Mouse (Mus musculus): Measurements from ENCODE around the gene Larp1. TPM values are rescaled to one million over a fixed set of nuclear protein-coding genes. Genes with fewer than 3 reads are reported as not detected.

Gene Larp1
- polyA plus RNA-seq (2015; fragmentation: Nextera tagmentation; extraction: Ambion mirVana) = 14.2 and 14.9 TPM in 2 replicates

- Histone ChIP-seq H3K4me1 (ENCODE audit: control insufficient read depth, low read depth, low read length) (peaks cover 39% of the 10 kb centered on the region), H3K27me3 (ENCODE audit: control insufficient read depth, insufficient read depth, low read depth, low read length) (no peaks in the 10 kb centered on the region), H3K9ac (ENCODE audit: low read depth, low read length) (peak within 1 kb of the TSS; percentile 96), H3K36me3 (ENCODE audit: control insufficient read depth, insufficient read depth) (no peaks in the 10 kb centered on the region), H3K27ac (ENCODE audit: low read length) (peak within 1 kb of the TSS; percentile 93), H3K9me3 (replicated peaks; ENCODE audit: control insufficient read depth, low read length) (no peaks in the 10 kb centered on the region), H3K4me2 (ENCODE audit: low read depth, low read length) (peak within 1 kb of the TSS; percentile 96), H3K4me3 (ENCODE audit: low read depth, low read length) (peak within 1 kb of the TSS; percentile 95)
- under 1% methylated on average over 43 of the region's 84 CpGs for WGBS (ENCODE audit: insufficient replicate concordance)
- peak; percentile 23 for ATAC-seq (ENCODE audit: low read depth)
These were observed at the start of gene Larp1 for GRCm38 (mm10) chr11:58009051-58009515. Gene Larp1, plus strand, starts transcription at chr11:58009064.

DNA sequence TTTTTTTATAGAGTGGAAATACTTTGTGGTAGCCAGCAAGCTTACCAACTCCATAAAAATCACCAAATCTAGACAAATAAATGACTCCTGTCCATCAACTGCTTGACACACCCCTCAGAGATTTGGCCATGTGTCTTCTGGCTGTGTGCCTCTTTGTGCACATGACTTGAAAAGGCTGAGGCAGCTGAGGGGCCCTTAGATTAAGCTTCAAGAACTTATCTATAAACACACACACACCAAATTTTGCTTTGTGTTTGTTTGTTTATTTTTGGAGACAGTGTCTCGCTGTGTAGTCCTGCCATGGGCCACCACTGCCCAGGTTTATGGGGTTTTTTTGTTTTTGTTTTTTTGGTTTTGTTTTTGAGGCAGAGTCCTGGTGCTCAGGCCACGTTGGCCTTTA lies 48.9 kb upstream of the Larp1 start:
- peak overlapping the region; percentile 36 for H3K4me2 ChIP-seq (ENCODE audit: low read depth, low read length)
- no peaks in the 10 kb centered on the region for H3K36me3 ChIP-seq (ENCODE audit: control insufficient read depth, insufficient read depth)
- H3K27ac ChIP-seq (ENCODE audit: low read length) = peak overlapping the region; percentile 76
- 47% methylated on average over 2 of the region's 2 CpGs for WGBS (ENCODE audit: insufficient replicate concordance)
- no peaks in the 10 kb centered on the region for H3K9me3 ChIP-seq (replicated peaks; ENCODE audit: control insufficient read depth, low read length)
- H3K27me3 ChIP-seq (ENCODE audit: control insufficient read depth, insufficient read depth, low read depth, low read length) = no peaks in the 10 kb centered on the region
- H3K9ac ChIP-seq (ENCODE audit: low read depth, low read length) = no peak overlapping the region
- H3K4me1 ChIP-seq (ENCODE audit: control insufficient read depth, low read depth, low read length) = peaks cover 70% of the 10 kb centered on the region
- ATAC-seq (ENCODE audit: low read depth) = peak; percentile 47
- H3K4me3 ChIP-seq (ENCODE audit: low read depth, low read length) = no peak overlapping the region

- H3K27me3 ChIP-seq (ENCODE audit: control insufficient read depth, insufficient read depth, low read depth, low read length) = no peaks in the 10 kb centered on the region
- peak overlapping the region; percentile 88 for H3K9ac ChIP-seq (ENCODE audit: low read depth, low read length)
- under 1% methylated on average over 40 of the region's 40 CpGs for WGBS (ENCODE audit: insufficient replicate concordance)
- H3K4me3 ChIP-seq (ENCODE audit: low read depth, low read length) = peak overlapping the region; percentile 81
- ATAC-seq (ENCODE audit: low read depth) = peak; percentile 88
- peaks cover 53% of the 10 kb centered on the region for H3K4me1 ChIP-seq (ENCODE audit: control insufficient read depth, low read depth, low read length)
- no peaks in the 10 kb centered on the region for H3K9me3 ChIP-seq (replicated peaks; ENCODE audit: control insufficient read depth, low read length)
- H3K4me2 ChIP-seq (ENCODE audit: low read depth, low read length) = peak overlapping the region; percentile 92
- no peaks in the 10 kb centered on the region for H3K36me3 ChIP-seq (ENCODE audit: control insufficient read depth, insufficient read depth)
- peak overlapping the region; percentile 88 for H3K27ac ChIP-seq (ENCODE audit: low read length)
These were observed 46.2 kb upstream of the Larp1 start for GRCm38 (mm10) chr11:57962382-57963285.

DNA sequence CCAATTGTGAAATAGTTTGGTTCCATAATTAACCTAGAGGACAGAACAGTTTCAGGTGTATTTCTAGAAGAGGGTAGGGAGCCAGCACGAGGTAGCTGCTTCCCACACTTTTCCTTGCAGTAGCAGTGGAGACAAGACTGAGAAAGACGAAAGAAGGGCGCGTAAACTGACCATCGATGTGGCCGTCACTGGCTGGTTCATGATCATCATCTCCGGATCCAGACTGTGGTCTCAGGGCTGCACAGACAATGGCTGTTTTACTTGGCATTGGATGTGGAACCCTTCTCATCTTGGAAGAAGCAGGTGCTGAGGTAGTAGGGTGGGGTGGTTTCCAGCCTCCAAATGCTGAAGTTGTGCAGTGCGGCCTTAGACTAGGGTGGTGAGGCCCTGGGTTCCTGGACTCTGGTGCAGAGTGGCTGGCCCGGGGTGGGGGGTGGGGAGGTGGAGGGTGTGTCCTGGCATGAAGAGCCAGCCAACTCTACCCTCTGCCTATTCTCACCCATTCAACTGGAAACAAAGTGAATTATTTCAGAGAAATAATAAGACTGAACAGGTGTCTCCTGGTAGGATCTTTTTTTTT lies 45.5 kb upstream of the Larp1 start:
- no peak for ATAC-seq (ENCODE audit: low read depth)
- peak overlapping the region; percentile 92 for H3K4me2 ChIP-seq (ENCODE audit: low read depth, low read length)
- no peaks in the 10 kb centered on the region for H3K9me3 ChIP-seq (replicated peaks; ENCODE audit: control insufficient read depth, low read length)
- no peaks in the 10 kb centered on the region for H3K27me3 ChIP-seq (ENCODE audit: control insufficient read depth, insufficient read depth, low read depth, low read length)
- peak overlapping the region; percentile 81 for H3K4me3 ChIP-seq (ENCODE audit: low read depth, low read length)
- WGBS (ENCODE audit: insufficient replicate concordance) = 36% methylated on average over 9 of the region's 9 CpGs
- H3K36me3 ChIP-seq (ENCODE audit: control insufficient read depth, insufficient read depth) = no peaks in the 10 kb centered on the region
- H3K27ac ChIP-seq (ENCODE audit: low read length) = no peak overlapping the region; the same call in 1 of the 2 replicates
- H3K4me1 ChIP-seq (ENCODE audit: control insufficient read depth, low read depth, low read length) = peaks cover 47% of the 10 kb centered on the region
- H3K9ac ChIP-seq (ENCODE audit: low read depth, low read length) = peak overlapping the region; percentile 88

DNA sequence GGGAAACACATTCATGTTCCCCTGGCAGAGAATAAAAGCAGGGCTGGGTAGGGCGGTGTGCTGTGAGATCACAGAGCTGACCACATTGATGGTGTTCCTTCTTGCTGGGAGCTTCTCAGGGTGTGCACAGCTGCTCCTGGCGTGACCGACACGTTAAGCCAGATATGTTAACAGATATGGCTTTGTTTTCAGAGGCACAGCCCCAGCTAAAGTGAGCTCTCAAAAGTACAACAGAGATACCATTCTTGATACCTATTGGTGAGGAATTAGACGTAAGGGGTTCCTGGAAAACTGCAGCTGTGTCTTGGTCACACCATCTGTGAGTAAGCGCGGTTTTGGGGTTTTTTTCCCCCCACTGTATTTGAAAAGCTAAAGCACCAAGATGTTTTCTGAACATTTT lies 42.2 kb upstream of the Larp1 start:
- 50% methylated on average over 7 of the region's 7 CpGs for WGBS (ENCODE audit: insufficient replicate concordance)
- H3K4me1 ChIP-seq (ENCODE audit: control insufficient read depth, low read depth, low read length) = peaks cover 18% of the 10 kb centered on the region
- H3K27ac ChIP-seq (ENCODE audit: low read length) = no peak overlapping the region
- no peak overlapping the region for H3K4me3 ChIP-seq (ENCODE audit: low read depth, low read length)
- H3K27me3 ChIP-seq (ENCODE audit: control insufficient read depth, insufficient read depth, low read depth, low read length) = no peaks in the 10 kb centered on the region
- no peak overlapping the region for H3K9ac ChIP-seq (ENCODE audit: low read depth, low read length)
- no peaks in the 10 kb centered on the region for H3K9me3 ChIP-seq (replicated peaks; ENCODE audit: control insufficient read depth, low read length)
- no peak for ATAC-seq (ENCODE audit: low read depth)
- no peaks in the 10 kb centered on the region for H3K36me3 ChIP-seq (ENCODE audit: control insufficient read depth, insufficient read depth)
- H3K4me2 ChIP-seq (ENCODE audit: low read depth, low read length) = no peak overlapping the region

DNA sequence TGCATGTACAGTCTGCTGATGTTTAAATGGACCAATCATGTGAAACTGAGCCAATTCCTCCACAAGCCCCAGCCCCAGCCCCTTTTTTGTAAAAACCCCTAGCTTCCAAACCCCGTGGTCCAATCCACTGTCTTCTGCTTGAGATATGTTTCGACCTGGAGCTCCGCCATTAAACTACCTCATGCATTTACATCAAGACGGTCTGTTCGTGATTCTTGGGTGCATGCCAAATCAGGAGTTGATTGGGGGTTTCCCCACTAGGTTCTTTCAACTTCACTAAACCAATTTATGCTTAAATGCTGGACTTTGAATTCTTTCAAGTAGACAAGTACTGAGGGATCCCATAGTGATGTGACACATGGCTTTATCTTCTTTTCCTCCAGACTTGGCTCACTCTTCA lies 40.6 kb upstream of the Larp1 start:
- H3K4me3 ChIP-seq (ENCODE audit: low read depth, low read length) = no peak overlapping the region
- ATAC-seq (ENCODE audit: low read depth) = no peak
- 77% methylated on average over 5 of the region's 5 CpGs for WGBS (ENCODE audit: insufficient replicate concordance)
- H3K4me2 ChIP-seq (ENCODE audit: low read depth, low read length) = no peak overlapping the region
- no peak overlapping the region for H3K27ac ChIP-seq (ENCODE audit: low read length)
- no peak overlapping the region for H3K9ac ChIP-seq (ENCODE audit: low read depth, low read length)
- no peaks in the 10 kb centered on the region for H3K9me3 ChIP-seq (replicated peaks; ENCODE audit: control insufficient read depth, low read length)
- no peaks in the 10 kb centered on the region for H3K27me3 ChIP-seq (ENCODE audit: control insufficient read depth, insufficient read depth, low read depth, low read length)
- peaks cover 12% of the 10 kb centered on the region for H3K4me1 ChIP-seq (ENCODE audit: control insufficient read depth, low read depth, low read length)
- no peaks in the 10 kb centered on the region for H3K36me3 ChIP-seq (ENCODE audit: control insufficient read depth, insufficient read depth)

DNA sequence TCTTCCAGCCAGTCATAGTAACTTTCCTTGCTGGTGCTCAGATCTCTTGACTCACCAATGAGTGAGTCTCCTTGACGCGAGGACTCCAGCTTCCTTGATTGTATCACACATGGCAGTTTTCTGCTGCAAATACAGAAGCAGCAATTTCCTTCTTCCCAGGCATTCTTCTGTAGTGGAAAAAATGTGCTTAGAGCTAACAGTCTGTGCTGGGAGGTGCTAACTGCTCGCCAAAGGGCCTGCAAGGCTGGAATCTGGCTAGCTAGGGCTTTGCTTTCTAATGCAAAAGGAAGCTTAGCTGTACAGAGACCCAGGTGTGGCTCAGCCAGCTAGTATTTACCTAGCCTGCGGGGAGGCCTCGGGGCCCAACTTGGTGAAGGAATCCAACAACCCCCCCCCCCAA lies 38.3 kb upstream of the Larp1 start:
- Histone ChIP-seq H3K4me2 (ENCODE audit: low read depth, low read length) (no peak overlapping the region), H3K4me1 (ENCODE audit: control insufficient read depth, low read depth, low read length) (peaks cover 8% of the 10 kb centered on the region), H3K27me3 (ENCODE audit: control insufficient read depth, insufficient read depth, low read depth, low read length) (no peaks in the 10 kb centered on the region), H3K27ac (ENCODE audit: low read length) (no peak overlapping the region), H3K4me3 (ENCODE audit: low read depth, low read length) (no peak overlapping the region), H3K9ac (ENCODE audit: low read depth, low read length) (no peak overlapping the region; the same call in 1 of the 2 replicates), H3K9me3 (replicated peaks; ENCODE audit: control insufficient read depth, low read length) (no peaks in the 10 kb centered on the region), H3K36me3 (ENCODE audit: control insufficient read depth, insufficient read depth) (no peaks in the 10 kb centered on the region)
- ATAC-seq (ENCODE audit: low read depth) = no peak
- WGBS (ENCODE audit: insufficient replicate concordance) = 39% methylated on average over 5 of the region's 5 CpGs

DNA sequence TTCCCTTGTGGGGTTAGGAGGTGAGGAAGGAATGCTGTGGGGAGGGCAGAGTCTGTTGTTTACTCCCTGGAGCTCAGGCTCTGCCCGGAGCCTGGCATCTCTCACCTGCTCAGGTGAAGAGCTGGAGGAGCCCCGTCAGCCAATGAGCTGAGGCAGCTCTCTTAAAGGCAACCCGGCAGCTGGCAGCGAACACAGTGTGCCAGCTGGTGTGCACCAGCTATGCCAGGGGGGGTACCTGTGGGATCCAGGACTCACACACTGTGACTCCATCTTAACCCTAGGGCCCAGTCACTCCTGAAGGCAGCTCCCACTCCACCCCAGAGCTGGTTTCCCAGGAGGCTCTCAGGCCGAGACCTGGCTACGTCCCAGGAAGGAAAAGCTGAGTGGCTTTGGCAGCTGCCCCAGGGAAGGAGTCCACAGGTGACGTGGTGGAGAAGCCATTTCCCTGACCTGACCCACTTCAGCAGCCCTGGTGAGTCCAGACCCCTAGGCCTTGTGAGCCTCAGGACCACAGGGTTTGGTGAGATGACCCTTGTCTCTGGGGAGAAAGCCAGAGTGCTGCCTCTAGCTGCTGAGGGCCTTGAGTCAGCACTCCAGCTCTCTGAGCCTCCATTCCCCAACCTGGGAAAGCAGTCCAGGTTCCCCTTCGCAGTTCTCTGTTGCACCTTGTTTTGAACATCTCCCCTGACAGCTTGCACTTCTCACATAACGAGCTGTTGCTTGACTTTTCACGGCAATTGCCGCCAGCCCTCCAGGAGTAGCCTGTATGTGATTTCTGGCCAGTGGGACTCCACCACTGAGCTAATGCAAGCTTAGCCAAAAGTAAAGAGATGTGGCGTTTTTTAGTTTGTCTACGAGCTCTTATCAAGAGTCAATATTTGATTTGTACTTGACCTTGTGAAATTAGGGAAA lies 35.6 kb upstream of the Larp1 start:
- no peaks in the 10 kb centered on the region for H3K27me3 ChIP-seq (ENCODE audit: control insufficient read depth, insufficient read depth, low read depth, low read length)
- peak overlapping the region; percentile 10; the same call in 1 of the 2 replicates for H3K4me2 ChIP-seq (ENCODE audit: low read depth, low read length)
- 0 out of 2 replicates have a peak overlapping the region, but pooled peaks have one; percentile 6 for H3K9ac ChIP-seq (ENCODE audit: low read depth, low read length)
- H3K27ac ChIP-seq (ENCODE audit: low read length) = peak overlapping the region; percentile 81
- no peaks in the 10 kb centered on the region for H3K36me3 ChIP-seq (ENCODE audit: control insufficient read depth, insufficient read depth)
- no peaks in the 10 kb centered on the region for H3K9me3 ChIP-seq (replicated peaks; ENCODE audit: control insufficient read depth, low read length)
- WGBS (ENCODE audit: insufficient replicate concordance) = 65% methylated on average over 13 of the region's 13 CpGs
- peaks cover 8% of the 10 kb centered on the region for H3K4me1 ChIP-seq (ENCODE audit: control insufficient read depth, low read depth, low read length)
- peak; percentile 59 for ATAC-seq (ENCODE audit: low read depth)
- no peak overlapping the region for H3K4me3 ChIP-seq (ENCODE audit: low read depth, low read length)

Measured in liver, embryonic 16.5 days (tissue).